Mouse (Mus musculus): ENCODE measurements at regions not wholly inside any gene's neighbourhood (a gene's known extent, or its start where the extent isn't known, plus 50 kb on each side); places are given as distances from the start of the nearest gene placed in this dataset.

DNA sequence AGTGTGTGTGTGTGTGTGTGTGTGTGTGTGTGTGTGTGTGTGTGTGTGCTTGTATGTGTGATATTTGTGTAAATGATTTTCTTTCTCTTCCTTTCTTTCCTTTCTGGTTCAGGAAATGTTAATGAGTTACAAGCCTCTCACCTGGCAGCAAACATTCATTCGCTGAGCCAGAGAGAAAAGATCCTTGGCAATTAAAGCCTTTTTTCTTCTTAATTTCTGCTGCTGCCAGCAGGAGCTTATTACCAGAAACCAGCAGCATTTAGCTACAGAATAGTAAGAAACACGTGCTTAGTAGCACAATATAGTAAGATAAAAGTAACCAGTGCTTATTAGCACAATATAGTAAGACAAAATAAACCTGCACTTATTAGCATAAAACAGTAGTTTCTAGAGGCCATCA lies 1050.0 kb upstream of the Pabpc4l start:
- Histone ChIP-seq H3K9ac (replicated peaks) (no peak overlapping the region), H3K4me2 (ENCODE audit: low read depth) (no peak overlapping the region), H3K36me3 (replicated peaks; ENCODE audit: control insufficient read depth, insufficient read depth, low read depth) (no peaks in the 10 kb centered on the region), H3K4me1 (replicated peaks; ENCODE audit: control insufficient read depth in 2 of 2, insufficient read depth in 2 of 2, low read length in 1 of 2) (no peaks in the 10 kb centered on the region), H3K9me3 (ENCODE audit: control insufficient read depth, low read length) (no peaks in the 10 kb centered on the region), H3K27ac (no peak overlapping the region), H3K27me3 (ENCODE audit: control insufficient read depth, insufficient read depth, low read length) (no peaks in the 10 kb centered on the region), H3K4me3 (ENCODE audit: insufficient read depth in 1 of 2, low read depth in 2 of 2, low read length in 2 of 2) (no peak overlapping the region)
- no peak for TF ChIP-seq EP300 (IDR thresholded peaks at IDR 0.05; ENCODE audit: low read depth)
- DNase-seq (ENCODE audit: low read depth in 3 of 3, low spot score in 3 of 3) (no peak), ATAC-seq (ENCODE audit: insufficient read depth) (no peak)
- WGBS (ENCODE audit: insufficient replicate concordance) = 34% methylated on average over 2 of the region's 2 CpGs

DNA sequence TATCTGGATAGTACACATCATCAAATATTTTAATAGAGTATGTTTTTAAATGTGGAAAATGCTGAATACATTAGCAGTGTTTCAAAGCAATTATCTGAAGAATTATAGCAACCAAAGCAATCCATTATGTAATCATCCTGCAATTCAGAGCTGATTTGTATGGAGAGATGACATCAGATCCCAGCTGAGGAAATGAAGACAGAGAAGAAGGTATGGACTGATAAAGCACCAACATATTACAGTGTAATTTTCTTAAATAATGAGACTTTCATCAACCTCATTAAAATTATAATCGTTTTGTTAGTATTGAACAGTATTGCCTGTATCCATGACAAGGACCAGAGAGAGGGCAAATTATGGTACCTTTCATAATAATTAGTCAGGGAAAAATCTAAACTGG lies 1023.3 kb upstream of the Pabpc4l start:
- Histone ChIP-seq H3K27ac (no peak overlapping the region), H3K9me3 (ENCODE audit: control insufficient read depth, low read length) (no peaks in the 10 kb centered on the region), H3K27me3 (ENCODE audit: control insufficient read depth, insufficient read depth, low read length) (no peaks in the 10 kb centered on the region), H3K4me2 (ENCODE audit: low read depth) (no peak overlapping the region), H3K4me1 (replicated peaks; ENCODE audit: control insufficient read depth in 2 of 2, insufficient read depth in 2 of 2, low read length in 1 of 2) (no peaks in the 10 kb centered on the region), H3K36me3 (replicated peaks; ENCODE audit: control insufficient read depth, insufficient read depth, low read depth) (no peaks in the 10 kb centered on the region), H3K9ac (replicated peaks) (no peak overlapping the region), H3K4me3 (ENCODE audit: insufficient read depth in 1 of 2, low read depth in 2 of 2, low read length in 2 of 2) (no peak overlapping the region)
- WGBS (ENCODE audit: insufficient replicate concordance) = 56% methylated on average over 1 of the region's 1 CpGs
- DNase-seq (ENCODE audit: low read depth in 3 of 3, low spot score in 3 of 3) (no peak), ATAC-seq (ENCODE audit: insufficient read depth) (no peak)
- TF ChIP-seq CTCF (IDR thresholded peaks at IDR 0.05; ENCODE audit: low read depth) (no peak), EP300 (IDR thresholded peaks at IDR 0.05; ENCODE audit: low read depth) (no peak)

- Histone ChIP-seq H3K27me3 (ENCODE audit: control insufficient read depth, insufficient read depth, low read length) (no peaks in the 10 kb centered on the region), H3K36me3 (replicated peaks; ENCODE audit: control insufficient read depth, insufficient read depth, low read depth) (no peaks in the 10 kb centered on the region), H3K9ac (replicated peaks) (no peak overlapping the region), H3K4me1 (replicated peaks; ENCODE audit: control insufficient read depth in 2 of 2, insufficient read depth in 2 of 2, low read length in 1 of 2) (no peaks in the 10 kb centered on the region), H3K27ac (no peak overlapping the region), H3K4me3 (ENCODE audit: insufficient read depth in 1 of 2, low read depth in 2 of 2, low read length in 2 of 2) (no peak overlapping the region), H3K4me2 (ENCODE audit: low read depth) (no peak overlapping the region), H3K9me3 (ENCODE audit: control insufficient read depth, low read length) (no peaks in the 10 kb centered on the region)
- no peak for TF ChIP-seq CTCF (IDR thresholded peaks at IDR 0.05; ENCODE audit: low read depth)
- no peak for TF ChIP-seq EP300 (IDR thresholded peaks at IDR 0.05; ENCODE audit: low read depth)
- WGBS (ENCODE audit: insufficient replicate concordance) = 19% methylated on average over 2 of the region's 2 CpGs
- no peak for DNase-seq (ENCODE audit: low read depth in 3 of 3, low spot score in 3 of 3)
- no peak for ATAC-seq (ENCODE audit: insufficient read depth)
Measured at GRCm38 (mm10) chr3:47469860-47470259, 1021.8 kb upstream of the Pabpc4l start.

DNA sequence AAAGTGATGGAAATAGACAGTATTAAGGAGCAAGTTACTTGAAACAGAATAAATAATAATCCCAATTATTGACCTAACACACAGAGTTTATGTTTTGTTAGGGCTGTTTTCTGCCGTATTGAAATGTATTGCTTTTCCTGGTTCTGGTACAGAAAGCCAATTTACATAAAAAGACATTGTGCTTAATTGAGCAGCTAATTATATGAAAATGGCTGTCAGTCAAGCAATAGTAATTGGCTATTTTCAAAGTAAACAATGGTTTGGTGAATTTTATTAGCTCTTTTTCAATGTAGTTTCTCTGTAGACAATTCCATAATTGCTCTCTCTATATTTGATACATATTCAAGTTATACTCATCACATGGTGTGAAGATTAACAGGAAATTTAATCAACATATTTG lies 1015.5 kb upstream of the Pabpc4l start:
- Histone ChIP-seq H3K36me3 (replicated peaks; ENCODE audit: control insufficient read depth, insufficient read depth, low read depth) (no peaks in the 10 kb centered on the region), H3K4me2 (ENCODE audit: low read depth) (no peak overlapping the region), H3K4me1 (replicated peaks; ENCODE audit: control insufficient read depth in 2 of 2, insufficient read depth in 2 of 2, low read length in 1 of 2) (no peaks in the 10 kb centered on the region), H3K27me3 (ENCODE audit: control insufficient read depth, insufficient read depth, low read length) (no peaks in the 10 kb centered on the region), H3K9me3 (ENCODE audit: control insufficient read depth, low read length) (no peaks in the 10 kb centered on the region), H3K27ac (no peak overlapping the region), H3K9ac (replicated peaks) (no peak overlapping the region), H3K4me3 (ENCODE audit: insufficient read depth in 1 of 2, low read depth in 2 of 2, low read length in 2 of 2) (no peak overlapping the region)
- DNase-seq (ENCODE audit: low read depth in 3 of 3, low spot score in 3 of 3) (no peak), ATAC-seq (ENCODE audit: insufficient read depth) (no peak)
- 70% methylated on average over 1 of the region's 1 CpGs for WGBS (ENCODE audit: insufficient replicate concordance)
- TF ChIP-seq EP300 (IDR thresholded peaks at IDR 0.05; ENCODE audit: low read depth) (no peak), CTCF (IDR thresholded peaks at IDR 0.05; ENCODE audit: low read depth) (no peak)

DNA sequence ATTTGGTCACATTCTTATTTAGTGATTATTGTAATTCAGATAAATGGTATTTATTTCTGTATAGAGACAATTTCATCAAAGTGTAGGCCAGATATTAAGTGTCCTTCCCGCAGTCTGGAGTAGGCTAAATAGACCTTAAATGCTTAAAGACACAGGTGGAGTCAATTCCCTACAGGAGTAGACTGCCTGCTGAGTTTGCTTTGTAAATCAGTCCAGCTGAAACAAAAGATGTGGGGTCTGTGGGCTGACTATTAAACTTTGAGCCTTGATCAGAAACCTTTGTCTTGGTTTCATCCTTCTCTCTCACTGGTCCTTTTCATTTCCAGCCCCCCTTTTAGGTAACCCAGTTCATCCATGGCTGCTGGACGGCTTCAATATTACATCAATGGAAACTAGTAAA lies 1002.0 kb upstream of the Pabpc4l start:
- Histone ChIP-seq H3K27ac (no peak overlapping the region), H3K4me2 (ENCODE audit: low read depth) (no peak overlapping the region), H3K9ac (replicated peaks) (no peak overlapping the region), H3K36me3 (replicated peaks; ENCODE audit: control insufficient read depth, insufficient read depth, low read depth) (no peaks in the 10 kb centered on the region), H3K27me3 (ENCODE audit: control insufficient read depth, insufficient read depth, low read length) (no peaks in the 10 kb centered on the region), H3K4me3 (ENCODE audit: insufficient read depth in 1 of 2, low read depth in 2 of 2, low read length in 2 of 2) (no peak overlapping the region), H3K4me1 (replicated peaks; ENCODE audit: control insufficient read depth in 2 of 2, insufficient read depth in 2 of 2, low read length in 1 of 2) (no peaks in the 10 kb centered on the region), H3K9me3 (ENCODE audit: control insufficient read depth, low read length) (no peaks in the 10 kb centered on the region)
- TF ChIP-seq CTCF (IDR thresholded peaks at IDR 0.05; ENCODE audit: low read depth) = no peak
- no peak for ATAC-seq (ENCODE audit: insufficient read depth)
- WGBS (ENCODE audit: insufficient replicate concordance) = 60% methylated on average over 2 of the region's 2 CpGs
- DNase-seq (ENCODE audit: low read depth in 3 of 3, low spot score in 3 of 3) = no peak

DNA sequence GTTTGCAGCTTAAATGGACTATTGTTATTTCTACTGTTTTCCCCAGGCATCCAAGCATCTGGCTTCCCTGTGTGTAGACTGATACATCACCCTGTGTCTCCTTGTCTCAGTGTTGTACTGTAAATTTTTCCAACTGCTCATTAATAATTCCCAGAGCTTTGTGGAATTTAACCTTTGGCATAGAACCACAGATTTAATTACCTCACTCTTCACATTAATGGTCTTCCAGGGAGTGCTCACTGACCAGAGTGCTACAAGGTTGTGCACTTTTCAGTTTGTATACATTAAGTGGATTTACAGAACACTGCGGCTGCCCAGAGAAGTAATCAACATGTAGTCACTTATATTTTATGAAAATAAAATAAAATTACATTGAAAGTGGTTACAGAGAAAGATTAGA lies 992.4 kb upstream of the Pabpc4l start:
- ATAC-seq (ENCODE audit: insufficient read depth) (no peak), DNase-seq (ENCODE audit: low read depth in 3 of 3, low spot score in 3 of 3) (no peak)
- Histone ChIP-seq H3K27ac (no peak overlapping the region), H3K9me3 (ENCODE audit: control insufficient read depth, low read length) (no peaks in the 10 kb centered on the region), H3K27me3 (ENCODE audit: control insufficient read depth, insufficient read depth, low read length) (no peaks in the 10 kb centered on the region), H3K4me1 (replicated peaks; ENCODE audit: control insufficient read depth in 2 of 2, insufficient read depth in 2 of 2, low read length in 1 of 2) (no peaks in the 10 kb centered on the region), H3K9ac (replicated peaks) (no peak overlapping the region), H3K4me3 (ENCODE audit: insufficient read depth in 1 of 2, low read depth in 2 of 2, low read length in 2 of 2) (no peak overlapping the region), H3K4me2 (ENCODE audit: low read depth) (no peak overlapping the region), H3K36me3 (replicated peaks; ENCODE audit: control insufficient read depth, insufficient read depth, low read depth) (no peaks in the 10 kb centered on the region)
- TF ChIP-seq CTCF (IDR thresholded peaks at IDR 0.05; ENCODE audit: low read depth) = no peak
- TF ChIP-seq EP300 (IDR thresholded peaks at IDR 0.05; ENCODE audit: low read depth) = 0 out of 2 replicates have a peak, but pooled peaks have one; percentile 9
- 52% methylated on average over 1 of the region's 1 CpGs for WGBS (ENCODE audit: insufficient replicate concordance)

Data from liver, embryonic 14.5 days (tissue).